Mouse (Mus musculus): Measurements from ENCODE around the gene Amdhd2. TPM values are rescaled to one million over a fixed set of nuclear protein-coding genes. Genes with fewer than 3 reads are reported as not detected.

Gene Amdhd2
- polyA plus RNA-seq, 1 experiment from 2014 or later, result 36.8 TPM

- H3K9ac ChIP-seq, result peak overlapping the region; percentile 92
- ATAC-seq (ENCODE audit: low FRiP score), result no peak
Observed at GRCm38 (mm10) chr17:24167891-24168505, 4.4 kb upstream of the Amdhd2 start.

GRCm38 (mm10) chr17:24167120-24167519 lies 3.6 kb upstream of the Amdhd2 start:
- H3K4me1 ChIP-seq (replicated peaks), result peaks cover 53% of the 10 kb centered on the region
- H3K9ac ChIP-seq, result peak overlapping the region; percentile 92
- H3K9me3 ChIP-seq, result no peaks in the 10 kb centered on the region
- 92% methylated on average over 6 of the region's 6 CpGs for WGBS
- no peak overlapping the region for H3K27ac ChIP-seq
- no peak for ATAC-seq (ENCODE audit: low FRiP score)
- peak overlapping the region; percentile 80 for H3K4me2 ChIP-seq
- peaks cover 26% of the 10 kb centered on the region for H3K36me3 ChIP-seq
- H3K4me3 ChIP-seq, result peak overlapping the region; percentile 98
- 0 out of 2 replicates have a peak, but pooled peaks cover 7% of the 10 kb centered on the region for H3K27me3 ChIP-seq

More at GRCm38 (mm10) chr17:24167891-24168505, 4.4 kb upstream of the Amdhd2 start:
- peak overlapping the region; percentile 80 for H3K4me2 ChIP-seq
- WGBS, result 62% methylated on average over 7 of the region's 7 CpGs
- H3K4me3 ChIP-seq, result peak overlapping the region; percentile 98
- H3K36me3 ChIP-seq, result peaks cover 26% of the 10 kb centered on the region
- peaks cover 44% of the 10 kb centered on the region for H3K4me1 ChIP-seq (replicated peaks)
- H3K27me3 ChIP-seq, result 0 out of 2 replicates have a peak, but pooled peaks cover 7% of the 10 kb centered on the region
- H3K27ac ChIP-seq, result peak overlapping the region; percentile 97
- no peaks in the 10 kb centered on the region for H3K9me3 ChIP-seq

GRCm38 (mm10) chr17:24164566-24165259 lies 1.1 kb upstream of the Amdhd2 start:
- H3K9me3 ChIP-seq, result no peaks in the 10 kb centered on the region

GRCm38 (mm10) chr17:24162584-24163175 lies 886 bp downstream of the Amdhd2 start:
- H3K4me1 ChIP-seq (replicated peaks), result peaks cover 46% of the 10 kb centered on the region
- 34% methylated on average over 17 of the region's 17 CpGs for WGBS
- peaks cover 37% of the 10 kb centered on the region for H3K36me3 ChIP-seq
- peak overlapping the region; percentile 91 for H3K9ac ChIP-seq
- no peaks in the 10 kb centered on the region for H3K27me3 ChIP-seq
- peak overlapping the region; percentile 78 for H3K4me3 ChIP-seq
- H3K9me3 ChIP-seq, result no peaks in the 10 kb centered on the region
- H3K27ac ChIP-seq, result peak overlapping the region; percentile 90
- ATAC-seq (ENCODE audit: low FRiP score), result peak; percentile 6
- H3K4me2 ChIP-seq, result peak overlapping the region; percentile 99

More at GRCm38 (mm10) chr17:24164566-24165259, 1.1 kb upstream of the Amdhd2 start:
- Histone ChIP-seq H3K27ac (no peak overlapping the region), H3K9ac (no peak overlapping the region), H3K4me3 (no peak overlapping the region), H3K4me2 (no peak overlapping the region), H3K4me1 (replicated peaks) (peaks cover 53% of the 10 kb centered on the region), H3K27me3 (no peaks in the 10 kb centered on the region), H3K36me3 (peaks cover 30% of the 10 kb centered on the region)
- ATAC-seq (ENCODE audit: low FRiP score), result no peak
- WGBS, result 83% methylated on average over 11 of the region's 11 CpGs

- Histone ChIP-seq H3K4me3 (no peak overlapping the region), H3K36me3 (peaks cover 37% of the 10 kb centered on the region), H3K4me1 (replicated peaks) (peaks cover 34% of the 10 kb centered on the region), H3K9ac (no peak overlapping the region), H3K27me3 (no peaks in the 10 kb centered on the region), H3K4me2 (no peak overlapping the region), H3K27ac (no peak overlapping the region), H3K9me3 (no peaks in the 10 kb centered on the region)
- WGBS, result 83% methylated on average over 5 of the region's 5 CpGs
- ATAC-seq (ENCODE audit: low FRiP score), result no peak
Observed at GRCm38 (mm10) chr17:24161466-24161865, 2.1 kb downstream of the Amdhd2 start.

- no peaks in the 10 kb centered on the region for H3K9me3 ChIP-seq
- peaks cover 13% of the 10 kb centered on the region for H3K4me1 ChIP-seq (replicated peaks)
- no peak overlapping the region for H3K9ac ChIP-seq
- no peaks in the 10 kb centered on the region for H3K27me3 ChIP-seq
- H3K36me3 ChIP-seq, result peaks cover 37% of the 10 kb centered on the region
- WGBS, result 89% methylated on average over 4 of the region's 4 CpGs
- ATAC-seq (ENCODE audit: low FRiP score), result no peak
- H3K4me3 ChIP-seq, result no peak overlapping the region
- no peak overlapping the region for H3K4me2 ChIP-seq
- no peak overlapping the region for H3K27ac ChIP-seq
Observed at GRCm38 (mm10) chr17:24157526-24157925, 6.0 kb downstream of the Amdhd2 start.

- ATAC-seq (ENCODE audit: low FRiP score), result no peak
- Histone ChIP-seq H3K9me3 (no peaks in the 10 kb centered on the region), H3K4me2 (no peak overlapping the region), H3K4me1 (replicated peaks) (peaks cover 12% of the 10 kb centered on the region), H3K36me3 (peaks cover 37% of the 10 kb centered on the region), H3K27me3 (no peaks in the 10 kb centered on the region), H3K4me3 (no peak overlapping the region), H3K27ac (no peak overlapping the region), H3K9ac (no peak overlapping the region)
- WGBS, result 91% methylated on average over 6 of the region's 6 CpGs
Observed at GRCm38 (mm10) chr17:24157121-24157520, 6.4 kb downstream of the Amdhd2 start.

GRCm38 (mm10) chr17:24156394-24156793 lies 7.2 kb downstream of the Amdhd2 start:
- H3K9ac ChIP-seq, result no peak overlapping the region
- H3K36me3 ChIP-seq, result peaks cover 37% of the 10 kb centered on the region
- no peaks in the 10 kb centered on the region for H3K9me3 ChIP-seq
- ATAC-seq (ENCODE audit: low FRiP score), result no peak
- H3K4me3 ChIP-seq, result no peak overlapping the region
- WGBS, result 89% methylated on average over 3 of the region's 3 CpGs
- H3K27me3 ChIP-seq, result no peaks in the 10 kb centered on the region
- H3K27ac ChIP-seq, result no peak overlapping the region
- H3K4me1 ChIP-seq (replicated peaks), result peaks cover 12% of the 10 kb centered on the region
- H3K4me2 ChIP-seq, result no peak overlapping the region

GRCm38 (mm10) chr17:24155742-24156141 lies 7.8 kb downstream of the Amdhd2 start:
- Histone ChIP-seq H3K4me3 (no peak overlapping the region), H3K4me1 (replicated peaks) (peaks cover 12% of the 10 kb centered on the region), H3K9me3 (no peaks in the 10 kb centered on the region), H3K27me3 (no peaks in the 10 kb centered on the region), H3K4me2 (no peak overlapping the region), H3K36me3 (peaks cover 37% of the 10 kb centered on the region), H3K27ac (no peak overlapping the region), H3K9ac (no peak overlapping the region)
- ATAC-seq (ENCODE audit: low FRiP score), result no peak
- 94% methylated on average over 9 of the region's 9 CpGs for WGBS

GRCm38 (mm10) chr17:24154463-24154862 lies 9.1 kb downstream of the Amdhd2 start:
- no peaks in the 10 kb centered on the region for H3K27me3 ChIP-seq
- H3K4me1 ChIP-seq (replicated peaks), result peaks cover 12% of the 10 kb centered on the region
- WGBS, result 74% methylated on average over 3 of the region's 3 CpGs
- H3K27ac ChIP-seq, result no peak overlapping the region
- H3K9me3 ChIP-seq, result no peaks in the 10 kb centered on the region
- no peak overlapping the region for H3K4me3 ChIP-seq
- H3K36me3 ChIP-seq, result peaks cover 33% of the 10 kb centered on the region
- ATAC-seq (ENCODE audit: low FRiP score), result no peak
- 0 out of 2 replicates have a peak overlapping the region, but pooled peaks have one; percentile 24 for H3K9ac ChIP-seq
- H3K4me2 ChIP-seq, result no peak overlapping the region

- no peaks in the 10 kb centered on the region for H3K9me3 ChIP-seq
- peak overlapping the region; percentile 33 for H3K4me3 ChIP-seq
- peaks cover 19% of the 10 kb centered on the region for H3K36me3 ChIP-seq
- H3K4me2 ChIP-seq, result peak overlapping the region; percentile 56
- 2% methylated on average over 26 of the region's 26 CpGs for WGBS
- peak overlapping the region; percentile 55 for H3K9ac ChIP-seq
- ATAC-seq (ENCODE audit: low FRiP score), result peak; percentile 75
- H3K4me1 ChIP-seq (replicated peaks), result peaks cover 12% of the 10 kb centered on the region
- no peaks in the 10 kb centered on the region for H3K27me3 ChIP-seq
- H3K27ac ChIP-seq, result no peak overlapping the region
Observed at GRCm38 (mm10) chr17:24151890-24152563, 11.5 kb downstream of the Amdhd2 start.

- ATAC-seq (ENCODE audit: low FRiP score), result no peak
- no peak overlapping the region for H3K27ac ChIP-seq
- H3K27me3 ChIP-seq, result no peaks in the 10 kb centered on the region
- peaks cover 12% of the 10 kb centered on the region for H3K4me1 ChIP-seq (replicated peaks)
- H3K9me3 ChIP-seq, result no peaks in the 10 kb centered on the region
- H3K4me3 ChIP-seq, result no peak overlapping the region
- H3K36me3 ChIP-seq, result peaks cover 13% of the 10 kb centered on the region
- WGBS, result 19% methylated on average over 7 of the region's 7 CpGs
- H3K4me2 ChIP-seq, result peak overlapping the region; percentile 56
- H3K9ac ChIP-seq, result peak overlapping the region; percentile 55; the same call in 1 of the 2 replicates
Observed at GRCm38 (mm10) chr17:24151382-24151781, 12.2 kb downstream of the Amdhd2 start.

All from hindbrain, embryonic 13.5 days (tissue).